Mouse (Mus musculus) brain, adult 2 months (tissue): Measurements from ENCODE around the gene Klhl30.
A peak's percentile ranks its signal among the peaks of the same experiment; 100 is the strongest.

Experiments
- DNase-seq: peaks from one replicate; pipeline ENCODE4 v3.0.0; 2011; ENCODE audit warnings: low read depth, low spot score

Gene Klhl30

GRCm38 (mm10) chr1:91364822-91365644 is 14.2 kb downstream of the Klhl30 start:
- DNase-seq, result no peak

- no peak for DNase-seq
Measured at GRCm38 (mm10) chr1:91365816-91366214, 15.0 kb downstream of the Klhl30 start.

GRCm38 (mm10) chr1:91366215-91367108 is 15.6 kb downstream of the Klhl30 start, which contains the start of gene Erfe:
Gene Erfe (plus strand): TSS chr1:91366430.
- DNase-seq, result peak; percentile 16

GRCm38 (mm10) chr1:91367295-91367694 is 16.5 kb downstream of the Klhl30 start:
- DNase-seq, result no peak

GRCm38 (mm10) chr1:91369408-91369807 is 18.6 kb downstream of the Klhl30 start:
- DNase-seq, result no peak

- no peak for DNase-seq
Measured at GRCm38 (mm10) chr1:91370055-91370454, 19.2 kb downstream of the Klhl30 start.

GRCm38 (mm10) chr1:91373414-91373835 is 22.6 kb downstream of the Klhl30 start:
- no peak for DNase-seq

GRCm38 (mm10) chr1:91380453-91381090 is 29.8 kb downstream of the Klhl30 start:
- peak; percentile 90 for DNase-seq

- no peak for DNase-seq
Measured at GRCm38 (mm10) chr1:91381091-91381471, 30.3 kb downstream of the Klhl30 start.

- no peak for DNase-seq
Measured at GRCm38 (mm10) chr1:91390369-91390768, 39.6 kb downstream of the Klhl30 start.

- peak; percentile 26 for DNase-seq
Measured at GRCm38 (mm10) chr1:91397927-91398259, 47.1 kb downstream of the Klhl30 start.

- DNase-seq, result peak; percentile 94
Measured at GRCm38 (mm10) chr1:91398260-91399062, 47.6 kb downstream of the Klhl30 start, which contains the start of gene Ilkap. Gene Ilkap (minus strand): TSS chr1:91398815.

GRCm38 (mm10) chr1:91404976-91405375 is 54.2 kb downstream of the Klhl30 start:
- no peak for DNase-seq

- DNase-seq, result peak; percentile 79
Measured at GRCm38 (mm10) chr1:91405406-91406169, 54.8 kb downstream of the Klhl30 start.

- DNase-seq, result no peak
Measured at GRCm38 (mm10) chr1:91407819-91408218, 57.0 kb downstream of the Klhl30 start.

GRCm38 (mm10) chr1:91411631-91412285 is 60.9 kb downstream of the Klhl30 start:
- DNase-seq, result no peak
